Mouse (Mus musculus) MEL (cell line): ENCODE measurements at regions not wholly inside any gene's neighbourhood (a gene's known extent, or its start where the extent isn't known, plus 50 kb on each side); places are given as distances from the start of the nearest gene placed in this dataset.

Source experiments
- DNase-seq: peaks from one replicate; pipeline ENCODE4 v3.0.0; 2011; ENCODE audit warnings: low read depth, low spot score
- H3K27ac ChIP-seq: 2 replicates; pipeline ENCODE4 v1.5.1; 2012; ENCODE audit warnings: low read depth, mild to moderate bottlenecking, control low read depth, low read length, moderate library complexity; ENCODE audit not compliant: control insufficient read depth
- H3K27me3 ChIP-seq, 2 experiments: fragments of 150-350 bp in 1 of 2; sonication (generic) in 1 of 2; 2 replicates each; pipeline ENCODE4 v1.6.1; 2012; ENCODE audit warnings: low read length in 2 of 2, mild to moderate bottlenecking in 2 of 2, improper control_type of control experiment in 1 of 2, moderate library complexity in 1 of 2; ENCODE audit not compliant: insufficient read depth in 2 of 2, control insufficient read depth in 1 of 2
- H3K36me3 ChIP-seq, 2 experiments: 2 replicates each; pipeline ENCODE4 v1.6.1; 2012 to 2014; ENCODE audit warnings: low read length in 2 of 2, improper control_type of control experiment in 1 of 2, inconsistent platforms in 1 of 2, mild to moderate bottlenecking in 1 of 2; ENCODE audit not compliant: insufficient read depth in 2 of 2, control insufficient read depth in 1 of 2
- H3K4me1 ChIP-seq, 2 experiments: fragments of 150-350 bp in 1 of 2; sonication (generic) in 1 of 2; 2 replicates each; pipeline ENCODE4 v1.6.1; 2012; ENCODE audit warnings: low read length in 2 of 2, improper control_type of control experiment in 1 of 2, mild to moderate bottlenecking in 1 of 2; ENCODE audit not compliant: insufficient read depth in 2 of 2, control insufficient read depth in 1 of 2
- H3K4me3 ChIP-seq, 2 experiments: fragments of 150-350 bp in 1 of 2; sonication (generic) in 1 of 2; 2 replicates each; pipeline ENCODE4 v1.5.1; 2012; ENCODE audit warnings: low read depth in 2 of 2, low read length in 2 of 2, mild to moderate bottlenecking in 2 of 2, moderate library complexity in 2 of 2, control low read depth in 1 of 2, improper control_type of control experiment in 1 of 2; ENCODE audit not compliant: control insufficient read depth in 1 of 2, insufficient read depth in 1 of 2
- H3K79me2 ChIP-seq: 2 replicates; pipeline ENCODE4 v1.6.1; 2012; ENCODE audit warnings: mild to moderate bottlenecking, low read length, moderate library complexity; ENCODE audit not compliant: control insufficient read depth, poor library complexity, insufficient read depth
- H3K9ac ChIP-seq: 2 replicates; pipeline ENCODE4 v1.6.1; 2012; ENCODE audit warnings: low read depth, mild to moderate bottlenecking, control low read depth, low read length, moderate library complexity; ENCODE audit not compliant: control insufficient read depth, poor library complexity, severe bottlenecking
- H3K9me3 ChIP-seq: fragments of 150-350 bp; sonication (generic); replicated peaks from 2 replicates; pipeline ENCODE4 v1.6.1; 2012; ENCODE audit warnings: mild to moderate bottlenecking, low read length, improper control_type of control experiment, moderate library complexity; ENCODE audit not compliant: insufficient read depth
- BHLHE40 ChIP-seq: IDR thresholded peaks from 2 replicates; pipeline ENCODE4 v1.6.1; 2012; ENCODE audit warnings: low read depth, mild to moderate bottlenecking, inconsistent platforms, low read length, improper control_type of control experiment, borderline replicate concordance
- CHD1 ChIP-seq: IDR thresholded peaks from 2 replicates; pipeline ENCODE4 v1.6.1; 2012; ENCODE audit warnings: low read depth, mild to moderate bottlenecking, inconsistent platforms, low read length, improper control_type of control experiment
- CHD2 ChIP-seq: IDR thresholded peaks from 2 replicates; pipeline ENCODE4 v1.6.1; 2011; ENCODE audit warnings: low read length, improper control_type of control experiment
- CTCF ChIP-seq, 3 experiments: IDR thresholded peaks in 2 of 3; conservative IDR thresholded peaks in 1 of 3; 2 replicates each; pipeline ENCODE4 v1.5.1; 2011 to 2012; ENCODE audit warnings: low read length in 3 of 3, low read depth in 2 of 3, mild to moderate bottlenecking in 2 of 3, improper control_type of control experiment in 1 of 3, inconsistent platforms in 1 of 3, mixed read lengths in 1 of 3, moderate library complexity in 1 of 3; ENCODE audit not compliant: control insufficient read depth in 1 of 3, insufficient read depth in 1 of 3, poor library complexity in 1 of 3, severe bottlenecking in 1 of 3
- E2F4 ChIP-seq: IDR thresholded peaks from 2 replicates; pipeline ENCODE4 v1.6.1; 2011; ENCODE audit warnings: low read depth, low read length, improper control_type of control experiment, borderline replicate concordance
- ELF1 ChIP-seq: IDR thresholded peaks from 2 replicates; pipeline ENCODE4 v1.6.1; 2014; ENCODE audit warnings: low read depth, mild to moderate bottlenecking, inconsistent platforms, low read length, improper control_type of control experiment, moderate library complexity
- EP300 ChIP-seq, 2 experiments: IDR thresholded peaks; 2 replicates each; pipeline ENCODE4 v1.6.1; 2011; ENCODE audit warnings: improper control_type of control experiment in 2 of 2, low read length in 2 of 2, low read depth in 1 of 2, mild to moderate bottlenecking in 1 of 2
- ETS1 ChIP-seq: IDR thresholded peaks from 2 replicates; pipeline ENCODE4 v1.6.1; 2012; ENCODE audit warnings: low read depth, mild to moderate bottlenecking, inconsistent platforms, low read length, improper control_type of control experiment, moderate library complexity
- GABPA ChIP-seq: IDR thresholded peaks from 2 replicates; pipeline ENCODE4 v1.6.1; 2012; ENCODE audit warnings: low read depth, mild to moderate bottlenecking, inconsistent platforms, low read length, improper control_type of control experiment, moderate library complexity
- GATA1 ChIP-seq: IDR thresholded peaks from 2 replicates; pipeline ENCODE4 v1.6.1; 2011; ENCODE audit warnings: low read depth, low read length, improper control_type of control experiment
- HCFC1 ChIP-seq: IDR thresholded peaks from 2 replicates; pipeline ENCODE4 v1.6.1; 2012; ENCODE audit warnings: low read depth, mild to moderate bottlenecking, inconsistent platforms, low read length, improper control_type of control experiment, moderate library complexity
- JUND ChIP-seq: IDR thresholded peaks from 2 replicates; pipeline ENCODE4 v1.6.1; 2011; ENCODE audit warnings: low read depth, mild to moderate bottlenecking, improper control_type of control experiment, low read length
- MAFK ChIP-seq: IDR thresholded peaks from 2 replicates; pipeline ENCODE4 v1.6.1; 2011; ENCODE audit warnings: low read depth, mild to moderate bottlenecking, low read length, improper control_type of control experiment, borderline replicate concordance
- MAX ChIP-seq: IDR thresholded peaks from 2 replicates; pipeline ENCODE4 v1.6.1; 2011; ENCODE audit warnings: low read length, improper control_type of control experiment
- MAZ ChIP-seq: IDR thresholded peaks from 2 replicates; pipeline ENCODE4 v1.6.1; 2012; ENCODE audit warnings: low read depth, mild to moderate bottlenecking, inconsistent platforms, low read length, improper control_type of control experiment
- MEF2A ChIP-seq: IDR thresholded peaks from 2 replicates; pipeline ENCODE4 v1.6.1; 2014; ENCODE audit warnings: low read depth, mild to moderate bottlenecking, inconsistent platforms, low read length, improper control_type of control experiment; ENCODE audit not compliant: poor library complexity, insufficient replicate concordance, severe bottlenecking; ENCODE audit errors: extremely low read depth
- MXI1 ChIP-seq: IDR thresholded peaks from 2 replicates; pipeline ENCODE4 v1.6.1; 2011; ENCODE audit warnings: mild to moderate bottlenecking, low read depth, low read length, improper control_type of control experiment
- MYB ChIP-seq: IDR thresholded peaks from 2 replicates; pipeline ENCODE4 v1.6.1; 2011; ENCODE audit warnings: mild to moderate bottlenecking, low read depth, low read length, improper control_type of control experiment
- MYC ChIP-seq: IDR thresholded peaks from 2 replicates; pipeline ENCODE4 v1.6.1; 2011; ENCODE audit warnings: low read depth, mild to moderate bottlenecking, low read length, improper control_type of control experiment, moderate library complexity
- NELFE ChIP-seq: IDR thresholded peaks from 2 replicates; pipeline ENCODE4 v1.6.1; 2011; ENCODE audit warnings: low read depth, low read length, improper control_type of control experiment
- NRF1 ChIP-seq: IDR thresholded peaks from 2 replicates; pipeline ENCODE4 v1.6.1; 2014; ENCODE audit warnings: low read depth, mild to moderate bottlenecking, inconsistent platforms, low read length, improper control_type of control experiment, moderate library complexity; ENCODE audit not compliant: poor library complexity, insufficient read depth, severe bottlenecking
- POLR2A ChIP-seq, 2 experiments: IDR thresholded peaks; 2 replicates each; pipeline ENCODE4 v1.6.1; 2011 to 2012; ENCODE audit warnings: low read length in 2 of 2, mild to moderate bottlenecking in 2 of 2, control low read depth in 1 of 2, improper control_type of control experiment in 1 of 2, low read depth in 1 of 2, moderate library complexity in 1 of 2; ENCODE audit not compliant: control insufficient read depth in 1 of 2, insufficient read depth in 1 of 2, poor library complexity in 1 of 2
- POLR2AphosphoS2 ChIP-seq: IDR thresholded peaks from 2 replicates; pipeline ENCODE4 v1.6.1; 2011; ENCODE audit warnings: low read length, improper control_type of control experiment
- POLR2AphosphoS5 ChIP-seq: IDR thresholded peaks from 2 replicates; pipeline ENCODE4 v1.6.1; 2012; ENCODE audit warnings: low read depth, borderline replicate concordance, mild to moderate bottlenecking, inconsistent platforms, low read length, moderate library complexity, mixed read lengths
- RAD21 ChIP-seq: IDR thresholded peaks from 2 replicates; pipeline ENCODE4 v1.6.1; 2011; ENCODE audit warnings: mild to moderate bottlenecking, low read depth, low read length, improper control_type of control experiment
- RCOR1 ChIP-seq: IDR thresholded peaks from 2 replicates; pipeline ENCODE4 v1.6.1; 2012; ENCODE audit warnings: low read depth, mild to moderate bottlenecking, inconsistent platforms, low read length, improper control_type of control experiment
- SIN3A ChIP-seq: IDR thresholded peaks from 2 replicates; pipeline ENCODE4 v1.6.1; 2012; ENCODE audit warnings: low read length, improper control_type of control experiment, inconsistent platforms
- SMC3 ChIP-seq: IDR thresholded peaks from 2 replicates; pipeline ENCODE4 v1.6.1; 2011; ENCODE audit warnings: low read depth, low read length, improper control_type of control experiment
- TAL1 ChIP-seq: IDR thresholded peaks from 2 replicates; pipeline ENCODE4 v1.6.1; 2012; ENCODE audit warnings: mild to moderate bottlenecking, inconsistent platforms, low read length, moderate library complexity, mixed read lengths
- TBP ChIP-seq: IDR thresholded peaks from 2 replicates; pipeline ENCODE4 v1.8.0; 2011; ENCODE audit warnings: low read depth, low read length, improper control_type of control experiment
- TCF12 ChIP-seq: IDR thresholded peaks from 2 replicates; pipeline ENCODE4 v1.6.1; 2014; ENCODE audit warnings: low read depth, mild to moderate bottlenecking, inconsistent platforms, low read length, improper control_type of control experiment, moderate library complexity
- UBTF ChIP-seq: IDR thresholded peaks from 2 replicates; pipeline ENCODE4 v1.6.1; 2012; ENCODE audit warnings: low read depth, mild to moderate bottlenecking, inconsistent platforms, low read length, improper control_type of control experiment, moderate library complexity, borderline replicate concordance; ENCODE audit not compliant: insufficient read depth
- USF1 ChIP-seq: IDR thresholded peaks from 2 replicates; pipeline ENCODE4 v1.6.1; 2014; ENCODE audit warnings: low read depth, mild to moderate bottlenecking, inconsistent platforms, low read length, improper control_type of control experiment, moderate library complexity
- USF2 ChIP-seq, 2 experiments: IDR thresholded peaks; 2 replicates each; pipeline ENCODE4 v1.6.1; 2011 to 2012; ENCODE audit warnings: improper control_type of control experiment in 2 of 2, low read length in 2 of 2, borderline replicate concordance in 1 of 2, inconsistent platforms in 1 of 2, low read depth in 1 of 2, mild to moderate bottlenecking in 1 of 2; ENCODE audit not compliant: insufficient read depth in 1 of 2
- ZC3H11A ChIP-seq: IDR thresholded peaks from 2 replicates; pipeline ENCODE4 v1.6.1; 2012; ENCODE audit warnings: low read depth, mild to moderate bottlenecking, inconsistent platforms, low read length, improper control_type of control experiment
- ZKSCAN1 ChIP-seq: IDR thresholded peaks from 2 replicates; pipeline ENCODE4 v1.6.1; 2012; ENCODE audit warnings: low read depth, mild to moderate bottlenecking, inconsistent platforms, low read length, improper control_type of control experiment, moderate library complexity
- ZNF384 ChIP-seq: IDR thresholded peaks from 2 replicates; pipeline ENCODE4 v1.6.1; 2012; ENCODE audit warnings: low read depth, mild to moderate bottlenecking, inconsistent platforms, low read length, improper control_type of control experiment

- Histone ChIP-seq H3K9me3 (no peaks in the 10 kb centered on the region), H3K27ac (no peak overlapping the region), H3K9ac (no peak overlapping the region), H3K79me2 (no peaks in the 10 kb centered on the region), H3K27me3 (no peaks in the 10 kb centered on the region), H3K4me1 (peaks cover 3 to 7% of the 10 kb centered on the region in 2 experiments; a peak in 2 of 4 replicates), H3K36me3 (peaks cover 0 to 8% of the 10 kb centered on the region in 2 experiments; a peak in 2 of 4 replicates), H3K4me3 (no peak overlapping the region)
- peak; percentile 59 for DNase-seq
- peak; percentile 53; the same call in 1 of the 2 replicates for TF ChIP-seq MEF2A
- peak; percentile 70 for TF ChIP-seq ETS1
- TF ChIP-seq ZNF384 = 0 out of 2 replicates have a peak, but pooled peaks have one; percentile 29
- no peak for TF ChIP-seq MAZ
- TF ChIP-seq EP300 (IDR thresholded peaks at IDR 0.05; ENCODE audit: low read depth in 1 of 2, low read length in 2 of 2) = peak; percentile 91 to 97
- TF ChIP-seq E2F4 = no peak
- TF ChIP-seq POLR2A (IDR thresholded peaks at IDR 0.05; ENCODE audit: control insufficient read depth in 1 of 2, insufficient read depth in 1 of 2, low read depth in 1 of 2, low read length in 2 of 2, poor library complexity in 1 of 2) = no peak
- 0 out of 2 replicates have a peak, but pooled peaks have one; percentile 17 for TF ChIP-seq MAX
- 0 out of 2 replicates have a peak, but pooled peaks have one; percentile 5 for TF ChIP-seq ELF1
- TF ChIP-seq BHLHE40 = peak; percentile 60
- no peak for TF ChIP-seq HCFC1
- no peak for TF ChIP-seq ZKSCAN1
- peak; percentile 1; the same call in 1 of the 2 replicates for TF ChIP-seq ZC3H11A
- TF ChIP-seq TCF12 = peak; percentile 92
- no peak; the same call in 1 of the 2 replicates for TF ChIP-seq RAD21
- TF ChIP-seq POLR2AphosphoS5 = no peak
- TF ChIP-seq MXI1 = no peak; the same call in 1 of the 2 replicates
- no peak for TF ChIP-seq MAFK
- TF ChIP-seq JUND = no peak
- TF ChIP-seq NELFE = 0 out of 2 replicates have a peak, but pooled peaks have one; percentile 13
- TF ChIP-seq UBTF = no peak
- TF ChIP-seq CHD2 = peak; percentile 33; the same call in 1 of the 2 replicates
- TF ChIP-seq RCOR1 = peak; percentile 92
- no peak; the same call in 1 of the 2 replicates for TF ChIP-seq SMC3
- no peak for TF ChIP-seq TBP
- TF ChIP-seq GABPA = 0 out of 2 replicates have a peak, but pooled peaks have one; percentile 37
- 0 out of 2 replicates have a peak, but pooled peaks have one; percentile 13 for TF ChIP-seq USF1
- TF ChIP-seq POLR2AphosphoS2 = no peak
- TF ChIP-seq CHD1 = no peak
- no peak for TF ChIP-seq NRF1
- TF ChIP-seq TAL1 = no peak
- peak; percentile 97 for TF ChIP-seq GATA1
- no peak for TF ChIP-seq CTCF (IDR thresholded peaks at IDR 0.05 in 2 of 3, conservative IDR thresholded peaks at IDR 0.05 in 1 of 3; ENCODE audit: control insufficient read depth in 1 of 3, insufficient read depth in 1 of 3, low read depth in 2 of 3, low read length in 3 of 3, poor library complexity in 1 of 3, severe bottlenecking in 1 of 3)
- peak; percentile 67; the same call in 1 of the 2 replicates for TF ChIP-seq SIN3A
- TF ChIP-seq USF2 (IDR thresholded peaks at IDR 0.05; ENCODE audit: borderline replicate concordance in 1 of 2, insufficient read depth in 1 of 2, low read depth in 1 of 2, low read length in 2 of 2) = no peak
- 0 out of 2 replicates have a peak, but pooled peaks have one; percentile 27 for TF ChIP-seq MYC
- TF ChIP-seq MYB = no peak; the same call in 1 of the 2 replicates
Observed at GRCm38 (mm10) chrX:130932390-130932789, 1182.8 kb downstream of the Diaph2 start.
